Mouse (Mus musculus) right cerebral cortex, postnatal 36 days (tissue): ENCODE results near the gene Kcnb1.

ENCODE experiments used
- DNase-seq, 2 experiments: peaks; one replicate each; pipeline ENCODE4 v3.0.0; 2022; ENCODE audit warnings: low spot score in 2 of 2, mixed read lengths in 1 of 2

Gene Kcnb1

GRCm38 (mm10) chr2:167060761-167061160 is 129.2 kb downstream of the Kcnb1 start:
- DNase-seq, result no peak

DNA sequence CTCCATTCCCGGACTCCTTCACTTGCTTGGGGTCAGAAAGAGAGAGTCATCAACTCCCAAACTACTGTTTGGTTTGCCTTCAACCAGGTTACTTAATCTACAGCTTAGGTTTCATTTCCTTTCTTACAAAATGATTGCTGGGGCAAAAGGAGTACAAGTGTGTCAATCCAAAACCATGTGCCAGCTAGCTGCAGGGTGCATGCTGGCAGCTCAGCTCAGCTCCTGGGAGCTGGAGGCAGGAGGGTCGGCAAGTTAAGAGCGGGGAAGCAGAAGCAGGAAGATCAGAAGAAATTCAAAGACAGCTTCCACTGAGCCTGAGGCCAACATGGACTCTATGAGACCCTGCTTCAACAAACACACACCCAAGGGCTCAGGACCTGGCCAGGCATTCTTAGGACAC is 129.6 kb downstream of the Kcnb1 start:
- DNase-seq, result no peak

GRCm38 (mm10) chr2:167059960-167060359 is 130.0 kb downstream of the Kcnb1 start:
- no peak for DNase-seq

DNA sequence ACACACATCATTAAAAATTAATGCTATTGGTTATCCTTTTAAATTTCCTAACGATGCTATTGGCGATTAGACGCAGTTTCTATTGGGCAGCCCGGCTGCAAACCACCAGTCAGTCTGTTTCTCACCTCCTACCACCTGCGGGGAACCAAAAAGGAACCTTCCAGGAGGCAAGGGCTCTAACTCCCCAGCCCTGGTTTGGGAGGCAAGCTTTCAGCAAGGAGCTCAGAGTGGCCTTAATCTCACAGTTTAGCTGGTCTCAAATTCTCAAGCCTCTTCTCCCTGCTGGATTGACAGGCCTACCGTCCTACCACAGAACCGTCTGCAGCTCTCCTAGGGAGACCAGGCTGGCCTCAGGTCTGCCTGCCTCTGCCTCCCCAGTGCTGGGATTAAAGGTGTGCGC is 130.4 kb downstream of the Kcnb1 start:
- DNase-seq, result no peak

- no peak for DNase-seq
These were observed 131.1 kb downstream of the Kcnb1 start for GRCm38 (mm10) chr2:167058814-167059387.

DNA sequence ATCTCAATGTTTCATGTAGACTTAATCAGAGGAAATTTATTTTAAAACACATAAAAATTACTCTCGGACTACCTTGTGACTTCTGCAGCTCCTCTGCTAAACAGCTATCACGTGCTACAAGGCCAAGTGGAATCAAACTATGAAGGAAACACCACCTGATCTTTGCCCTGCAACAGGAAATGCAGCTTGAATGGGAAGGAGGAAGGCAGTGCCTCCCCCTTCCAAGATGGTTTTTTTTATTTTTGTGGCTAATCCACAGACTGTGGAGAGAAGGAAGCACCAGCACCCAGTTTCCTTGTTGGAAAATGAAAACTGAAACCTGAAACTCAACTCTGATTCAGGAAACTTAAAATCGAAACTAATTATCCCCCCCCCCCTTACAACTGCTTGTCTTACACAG is 131.8 kb downstream of the Kcnb1 start:
- no peak for DNase-seq

DNA sequence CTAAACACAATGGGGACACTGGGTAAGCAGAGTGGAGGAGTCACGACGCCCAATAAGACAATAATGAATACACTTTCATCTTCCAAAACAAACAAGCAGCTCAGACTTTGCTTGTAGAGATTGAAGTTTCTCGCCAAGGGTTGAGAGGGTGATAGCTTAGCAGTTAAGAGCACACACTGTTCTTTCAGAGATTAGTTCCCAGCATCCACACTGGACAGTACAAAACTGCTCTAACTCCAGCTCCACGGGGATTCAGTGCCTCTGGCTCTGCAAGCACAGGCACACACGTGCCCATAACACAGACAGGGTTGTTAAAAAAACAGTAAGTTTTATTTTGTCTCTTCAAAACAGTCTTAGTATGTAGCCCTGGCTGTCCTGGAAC is 133.0 kb downstream of the Kcnb1 start:
- DNase-seq, result no peak

DNA sequence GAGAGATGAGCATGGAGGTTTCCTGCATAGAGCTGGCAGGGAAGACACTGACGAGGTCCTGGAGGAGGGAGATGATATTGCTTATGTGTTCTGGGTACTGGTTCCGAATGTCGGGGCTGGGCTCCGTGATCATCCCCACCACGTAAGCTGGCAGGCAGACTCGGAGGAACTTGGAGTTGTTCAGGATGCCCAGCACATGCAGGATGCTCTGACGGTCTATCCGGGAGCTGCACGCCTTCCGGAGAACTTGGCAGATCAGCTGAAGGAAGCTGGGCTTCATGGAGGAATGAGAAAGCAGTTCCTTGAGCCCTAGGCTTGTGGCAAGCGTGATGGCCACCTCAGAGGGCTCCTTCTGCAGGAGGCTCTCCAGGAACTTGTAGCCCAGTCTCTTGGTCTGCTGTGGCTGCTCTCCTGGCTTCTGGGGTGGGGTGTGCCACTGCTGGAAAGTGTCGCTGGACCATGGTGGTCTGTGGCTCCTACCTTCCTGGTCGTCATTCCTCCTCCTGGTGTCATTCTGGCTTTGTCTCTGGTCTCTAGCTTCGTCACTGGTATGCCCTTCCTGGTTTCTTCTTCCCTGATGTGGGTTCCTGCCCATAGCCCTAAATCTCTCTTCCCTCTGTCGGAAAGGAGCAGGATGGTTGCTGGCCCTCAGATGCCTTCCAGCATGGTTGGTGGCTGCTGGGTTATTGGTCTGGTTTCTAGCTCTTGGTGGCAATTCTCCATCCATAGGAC is 133.6 kb downstream of the Kcnb1 start:
- no peak for DNase-seq

- DNase-seq, result no peak
These were observed 134.6 kb downstream of the Kcnb1 start for GRCm38 (mm10) chr2:167055386-167055785.

GRCm38 (mm10) chr2:167053127-167053844 is 136.7 kb downstream of the Kcnb1 start:
- no peak for DNase-seq

GRCm38 (mm10) chr2:167048698-167049358 is 141.1 kb downstream of the Kcnb1 start:
- DNase-seq, result no peak

DNA sequence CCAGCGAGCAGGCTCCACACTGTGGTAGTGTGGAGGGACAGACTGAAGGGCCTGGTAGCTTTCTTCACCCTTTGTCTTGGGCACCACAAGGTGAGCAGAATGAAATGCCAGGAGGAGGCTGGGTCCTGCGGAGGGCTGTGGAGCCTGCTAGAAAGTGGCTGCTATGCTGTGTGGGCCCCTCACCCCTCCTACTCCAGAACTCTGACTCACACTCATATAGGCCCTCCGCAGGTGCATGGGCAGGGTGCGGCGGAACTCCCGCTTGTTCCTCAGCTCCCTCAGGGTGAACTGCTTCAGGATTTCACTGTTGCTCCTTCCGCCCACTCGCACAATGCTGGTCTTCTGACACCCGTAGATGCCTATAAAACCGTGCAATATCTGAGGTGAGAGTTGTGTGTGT is 141.7 kb downstream of the Kcnb1 start:
- no peak for DNase-seq
